Mouse (Mus musculus) liver, embryonic 11.5 days (tissue): ENCODE data around the gene Nrk. TPM values are rescaled to one million over a fixed set of nuclear protein-coding genes. Genes with fewer than 3 reads are reported as not detected.

Source experiments
- polyA plus RNA-seq: library from polyadenylated mRNA; unstranded; fragments of >200 nt; fragmentation: Nextera tagmentation; extraction: Ambion mirVana; gene quantifications from 2 replicates; pipeline ENCODE4 v1.2.1, GENCODE M21; 2014

The Nrk gene
- polyA plus RNA-seq, 1 experiment from 2014 or later, result 18.0 TPM

Other genes with a start within 250 kb of the Nrk start
- gene Serpina7, start 170.8 kb downstream of the Nrk start, polyA plus RNA-seq, result 0.90 and 1.1 TPM in 2 replicates
- not detected in 2 replicates for gene 4930513O06Rik, start 171.8 kb downstream of the Nrk start, polyA plus RNA-seq